Mouse (Mus musculus): ENCODE results near the gene Cep128.
"Not testable (repeated sequence)": the region's sequence is repeated elsewhere in the genome, so short reads cannot be mapped to it uniquely, and the experiment has no call there.

Gene Cep128

DNA sequence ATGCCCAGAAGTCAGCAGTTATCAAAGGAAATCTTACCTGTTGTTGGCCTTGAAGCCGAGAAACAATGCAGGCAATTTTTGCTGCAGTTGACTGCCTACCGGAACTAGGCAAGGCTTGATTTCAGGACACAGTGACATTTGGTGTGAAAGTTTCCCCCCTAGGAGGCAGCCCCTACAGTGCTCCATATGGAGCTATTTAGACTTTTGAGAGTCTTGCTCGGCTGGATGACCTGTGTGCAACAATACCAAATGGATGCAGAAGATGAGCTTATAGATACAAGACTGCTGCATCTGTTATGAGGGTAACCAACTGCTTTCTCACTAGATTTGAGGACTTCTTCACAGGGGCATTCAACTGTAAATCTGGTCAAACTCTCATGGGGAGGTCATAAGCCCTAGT, 331.9 kb downstream of the Cep128 start:
- DNase-seq: peak; percentile 77

DNA sequence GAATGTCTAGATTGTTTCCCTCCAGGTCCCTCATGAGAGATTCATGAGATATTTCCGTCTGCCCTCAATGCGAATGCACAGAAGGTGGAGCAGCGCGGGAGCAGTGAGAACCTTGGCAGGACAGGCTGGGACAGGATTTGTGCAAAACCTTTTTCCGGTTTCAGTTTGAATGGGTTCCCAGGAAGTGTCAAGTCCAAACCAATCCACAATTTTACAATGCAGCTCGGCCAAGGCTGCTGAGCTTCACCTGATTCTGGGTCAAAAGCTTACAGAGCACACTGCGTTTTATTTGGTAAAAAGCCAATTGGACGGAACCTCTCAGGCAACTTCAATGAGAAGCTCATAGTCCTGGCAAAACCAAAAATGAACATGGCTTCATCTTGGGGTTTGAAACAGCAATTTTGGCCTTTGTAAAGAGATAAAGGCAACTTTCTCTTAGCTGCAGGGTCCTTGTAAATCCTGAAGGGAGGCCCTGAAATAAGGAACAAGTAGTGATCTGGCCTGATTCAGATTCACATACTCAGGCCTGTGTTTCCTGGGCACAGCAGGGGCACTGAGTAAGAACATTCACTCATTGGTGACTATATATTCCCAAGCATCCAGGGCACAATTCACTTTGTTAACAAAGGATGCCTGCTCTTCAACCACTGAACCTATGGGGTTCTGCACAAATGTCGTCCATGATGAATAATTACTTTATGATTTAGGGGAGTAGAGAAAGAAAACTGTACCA, 333.4 kb downstream of the Cep128 start:
- peak; percentile 99 for DNase-seq

DNA sequence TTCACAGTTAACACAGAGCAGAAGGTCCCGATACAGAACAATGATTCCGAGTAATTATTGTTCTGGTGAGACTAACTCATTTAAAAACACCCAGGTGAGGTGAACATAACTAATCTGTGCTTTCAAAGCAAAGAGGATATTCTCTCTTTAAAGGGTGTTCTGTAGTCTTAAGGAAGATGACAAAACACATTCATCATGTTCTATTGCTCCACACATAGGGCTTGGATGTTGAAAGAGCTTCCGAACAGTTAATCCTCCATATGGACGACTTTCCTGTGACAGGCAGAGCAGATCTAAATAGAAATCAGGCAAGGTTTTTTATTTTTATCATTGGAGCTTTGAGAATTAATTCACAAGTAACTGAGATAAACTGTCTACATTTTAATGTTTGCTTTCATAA, 342.8 kb downstream of the Cep128 start:
- no peak for DNase-seq

DNA sequence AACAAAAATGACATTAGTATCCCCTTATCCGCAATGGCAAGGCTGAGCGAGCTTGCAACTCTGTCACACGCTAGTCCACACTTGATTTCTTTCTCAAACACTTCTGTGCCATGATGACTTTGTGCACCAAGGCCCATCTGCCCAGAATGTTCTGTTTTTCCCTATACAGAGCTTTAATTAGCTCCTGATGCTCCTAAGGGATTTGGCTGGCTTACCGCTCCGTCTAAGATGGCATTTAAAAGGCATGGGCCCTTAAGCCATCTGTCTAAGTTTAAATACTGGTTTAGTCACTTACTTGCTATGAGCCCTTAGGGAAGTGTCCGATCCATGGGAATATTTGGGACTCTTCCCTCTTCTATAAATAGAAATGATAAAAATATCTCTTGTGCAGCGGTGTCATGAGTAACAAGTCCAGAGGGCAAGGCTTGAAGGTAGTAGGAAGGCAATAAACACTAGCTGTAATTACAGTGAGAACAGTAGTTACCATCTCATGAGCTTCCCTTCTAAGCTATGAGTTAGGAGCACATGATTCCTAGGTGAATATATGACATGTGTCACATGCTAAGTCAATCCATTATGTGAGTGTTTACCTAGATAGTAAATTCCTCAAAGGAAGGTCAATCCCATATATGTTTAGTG, 343.8 kb downstream of the Cep128 start:
- no peak for DNase-seq

DNA sequence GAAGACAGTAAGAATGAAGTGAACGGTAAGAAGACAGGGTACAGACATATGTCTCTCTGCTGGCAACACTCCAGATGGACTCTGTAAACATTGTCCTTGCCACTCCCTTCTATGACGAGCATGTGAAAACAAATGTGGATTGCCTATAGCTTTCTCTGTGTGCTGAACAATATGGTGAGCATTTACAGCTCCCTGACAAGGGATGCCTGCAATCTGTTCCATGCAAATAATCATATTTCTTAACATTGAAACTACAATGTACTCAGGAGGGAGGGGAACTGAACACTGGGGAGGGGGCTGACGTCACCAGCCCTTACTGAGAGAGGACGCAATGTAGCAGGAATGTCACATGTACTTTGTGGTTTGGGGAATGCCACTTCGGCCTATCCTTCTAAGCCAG, 355.1 kb downstream of the Cep128 start:
- no peak for DNase-seq

DNA sequence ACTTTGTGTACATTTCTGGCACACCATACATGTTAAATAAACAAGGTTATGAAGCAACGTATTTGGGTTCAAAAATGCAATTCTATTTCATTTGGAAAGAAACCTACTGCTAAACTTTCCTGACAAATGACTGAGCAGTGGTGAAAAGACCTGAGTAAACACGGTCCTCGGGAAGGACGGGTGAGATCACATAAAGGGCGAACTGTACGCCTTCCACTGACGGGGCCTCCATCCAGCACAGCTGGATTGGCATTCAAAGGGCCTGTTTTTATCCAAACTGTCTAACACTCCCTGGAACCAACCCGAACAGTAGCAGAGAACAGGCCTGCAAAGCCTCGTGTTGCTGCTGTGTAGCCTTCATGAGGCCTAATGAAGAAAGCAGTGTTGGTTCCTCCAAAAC, 356.5 kb downstream of the Cep128 start:
- DNase-seq: no peak

DNA sequence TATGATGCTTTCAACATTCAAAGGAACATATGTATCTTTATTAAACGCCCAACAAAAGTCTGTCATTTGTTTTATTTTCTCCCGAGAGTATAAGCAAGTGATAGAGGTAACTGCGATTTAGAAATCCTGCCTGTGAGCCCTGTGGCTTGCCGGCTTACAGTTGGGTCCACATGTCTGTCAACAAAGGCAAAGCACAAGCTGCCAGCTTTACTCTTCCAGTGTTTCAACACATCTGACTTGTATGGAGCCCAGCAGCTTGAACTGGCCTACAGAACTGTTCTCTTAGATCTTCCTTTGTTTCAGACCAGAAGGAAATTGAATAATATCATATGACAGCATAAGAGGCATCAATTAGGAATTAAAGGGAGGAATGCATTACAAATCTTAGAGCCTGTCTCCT, 357.1 kb downstream of the Cep128 start:
- no peak for DNase-seq

DNA sequence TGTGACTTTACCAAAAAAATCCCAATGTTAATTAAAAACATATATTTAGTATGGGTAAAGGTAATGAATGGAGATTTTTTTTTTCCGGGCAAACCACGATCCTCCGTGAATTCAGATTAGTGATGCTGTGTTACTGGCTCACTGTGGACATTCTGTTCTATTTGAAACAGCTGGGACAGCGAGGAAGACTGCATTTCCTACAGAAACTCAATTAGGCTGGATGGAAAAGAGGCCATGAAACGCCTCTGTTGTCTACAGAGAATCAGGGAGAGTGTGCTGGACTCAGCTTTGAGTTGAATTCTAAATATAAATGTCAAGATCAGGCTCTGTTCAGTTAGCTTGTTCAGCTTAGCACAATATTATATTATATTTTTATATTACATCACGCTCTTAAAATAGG, 369.1 kb downstream of the Cep128 start:
- DNase-seq: no peak

DNA sequence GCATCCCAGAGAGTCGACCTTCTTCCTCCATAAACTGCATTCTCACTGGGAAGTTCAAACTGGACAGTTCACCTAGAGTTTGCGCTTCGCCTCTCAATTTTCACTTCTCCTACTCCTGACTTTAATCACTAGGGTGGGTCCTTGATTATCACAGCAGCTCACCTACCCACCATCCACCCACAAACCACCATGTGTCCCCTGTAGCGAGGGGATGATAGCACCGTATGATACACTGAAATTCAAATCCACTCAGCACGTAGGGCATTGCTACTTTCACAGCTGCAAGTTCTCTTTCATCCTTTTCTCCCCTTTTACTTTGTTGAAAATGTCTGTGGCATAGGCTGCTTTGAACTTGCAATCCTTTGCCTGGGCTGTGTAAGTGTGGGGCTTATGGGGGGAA, 371.2 kb downstream of the Cep128 start:
- no peak for DNase-seq

DNA sequence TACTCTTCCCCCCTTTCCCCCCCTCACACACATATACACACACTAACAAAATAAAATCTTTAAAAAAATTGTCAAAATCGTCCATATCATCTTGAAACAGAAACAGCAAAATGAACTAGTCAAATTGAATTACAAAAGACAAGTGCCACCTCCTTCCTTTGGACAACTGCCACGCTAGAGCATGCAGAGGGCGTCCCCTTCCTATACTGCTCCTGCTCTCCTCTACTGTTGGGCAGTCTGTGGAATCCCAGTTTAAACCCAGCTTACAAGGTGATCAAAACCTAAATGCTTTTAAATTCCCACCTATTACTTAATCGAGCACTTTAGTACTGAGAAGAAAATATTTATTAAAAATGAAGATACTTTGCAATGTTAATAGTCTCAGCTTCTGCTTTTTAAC, 372.0 kb downstream of the Cep128 start:
- DNase-seq: no peak

DNA sequence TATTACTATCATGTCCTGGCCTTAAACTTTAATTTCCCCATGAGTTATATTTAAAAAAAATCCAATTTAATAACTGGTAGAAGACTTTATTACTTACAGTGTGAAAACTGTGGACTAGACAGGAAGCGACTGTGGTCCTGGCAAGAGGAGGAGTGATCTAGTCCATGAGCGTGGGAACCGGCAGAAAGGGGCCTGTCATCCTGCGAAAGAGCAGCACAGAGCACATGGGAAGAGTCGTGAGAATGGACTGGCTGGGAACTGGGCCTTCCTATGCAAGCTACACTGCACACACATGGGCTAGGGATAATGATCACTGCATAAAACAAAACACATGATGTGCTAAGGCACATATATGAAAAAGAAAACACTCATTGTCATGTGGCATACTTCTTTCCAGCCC, 375.5 kb downstream of the Cep128 start:
- DNase-seq: no peak

DNA sequence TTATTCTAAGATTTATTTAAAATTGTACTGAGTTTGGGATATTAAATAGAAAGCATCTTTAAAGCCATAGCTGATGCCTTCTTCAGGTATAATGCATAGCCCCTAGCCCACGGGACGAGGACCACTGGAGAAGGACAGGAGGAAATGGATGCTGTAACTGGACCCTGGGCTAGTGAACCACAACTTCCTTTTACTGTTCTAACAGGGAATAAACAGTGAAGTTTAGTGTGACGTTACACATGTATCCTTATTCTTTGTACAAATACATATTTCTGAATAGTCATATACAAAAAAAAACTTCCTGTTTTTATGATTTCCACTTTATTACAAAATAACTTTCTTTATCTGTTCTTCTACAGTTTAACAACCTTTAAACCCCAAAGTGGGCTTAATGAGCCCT, 376.0 kb downstream of the Cep128 start:
- DNase-seq: no peak

DNA sequence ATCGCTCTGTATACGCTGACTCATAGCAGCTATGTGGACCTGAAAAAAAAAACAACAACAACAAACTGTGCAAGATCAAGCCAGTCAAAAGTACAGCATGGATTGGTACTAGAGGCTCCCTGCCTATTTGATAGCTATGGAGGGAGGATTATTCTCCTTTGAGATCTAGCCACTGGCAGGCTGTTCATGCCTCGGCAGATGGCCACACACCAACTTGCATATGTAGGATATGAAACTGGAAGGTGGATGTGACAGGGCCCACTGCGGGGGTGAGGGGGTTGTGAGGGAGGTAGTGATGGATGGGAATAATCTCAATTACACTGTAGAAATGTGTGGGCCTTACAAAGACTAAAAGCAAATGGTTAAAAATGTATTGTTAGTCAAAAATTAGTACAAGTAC, 386.7 kb downstream of the Cep128 start:
- peak; percentile 12 for DNase-seq

DNA sequence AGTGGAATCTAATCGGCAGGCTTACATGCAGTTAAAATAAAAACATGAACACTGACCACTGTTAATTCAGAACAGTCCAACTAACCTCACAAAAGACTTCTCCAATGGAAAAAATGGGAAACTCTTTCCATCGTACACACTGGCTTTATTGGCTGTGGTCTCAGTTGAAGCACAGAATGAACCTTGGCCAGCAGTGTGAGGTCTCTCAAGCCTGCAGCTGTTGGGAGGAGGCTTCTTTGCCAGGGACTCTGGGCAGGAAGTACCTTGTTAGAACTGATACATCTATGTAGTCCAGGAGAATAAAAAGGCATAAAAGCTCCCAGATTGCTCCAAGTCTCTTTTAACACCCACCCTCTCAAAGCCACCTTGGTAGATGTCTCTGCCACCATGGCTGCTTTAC, 390.9 kb downstream of the Cep128 start:
- DNase-seq: no peak

DNA sequence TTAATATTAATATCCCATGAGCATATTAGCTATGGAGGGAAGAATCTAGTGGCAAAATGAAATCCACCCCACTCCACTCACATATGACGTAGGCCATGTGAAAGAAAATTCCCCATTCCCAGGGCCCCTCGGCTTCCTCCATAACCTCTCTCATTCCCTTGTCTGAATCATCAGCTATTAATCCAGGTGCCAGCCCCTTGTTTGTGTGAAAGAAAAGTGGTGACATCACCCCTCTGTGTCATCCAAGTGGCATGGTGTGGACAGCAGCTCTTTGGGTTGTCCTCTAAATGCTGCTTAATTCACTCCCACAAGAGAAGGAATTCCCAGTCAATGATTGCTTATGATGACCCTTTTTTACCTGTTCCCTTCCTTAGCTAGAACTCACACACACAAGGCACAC, 396.4 kb downstream of the Cep128 start:
- no peak for DNase-seq

DNA sequence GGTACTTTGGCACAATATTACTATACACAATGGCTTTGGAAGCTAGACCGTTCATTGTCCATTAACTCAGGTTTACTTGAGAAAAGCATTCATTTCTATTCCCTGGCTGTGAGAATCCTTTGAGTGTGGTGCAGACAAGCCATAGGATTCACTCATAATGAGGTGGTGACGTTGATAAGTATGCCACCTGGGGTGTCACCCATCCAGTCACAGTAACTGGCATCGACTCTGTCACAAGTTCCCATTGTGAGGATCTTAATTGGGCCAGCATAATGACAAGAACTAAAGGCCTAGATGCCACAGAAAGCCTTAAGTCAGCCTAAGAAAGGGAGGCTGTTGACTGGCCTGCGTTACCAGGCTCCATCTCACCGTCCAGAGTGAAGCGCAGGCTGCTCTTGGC, 396.9 kb downstream of the Cep128 start:
- no peak for DNase-seq

DNA sequence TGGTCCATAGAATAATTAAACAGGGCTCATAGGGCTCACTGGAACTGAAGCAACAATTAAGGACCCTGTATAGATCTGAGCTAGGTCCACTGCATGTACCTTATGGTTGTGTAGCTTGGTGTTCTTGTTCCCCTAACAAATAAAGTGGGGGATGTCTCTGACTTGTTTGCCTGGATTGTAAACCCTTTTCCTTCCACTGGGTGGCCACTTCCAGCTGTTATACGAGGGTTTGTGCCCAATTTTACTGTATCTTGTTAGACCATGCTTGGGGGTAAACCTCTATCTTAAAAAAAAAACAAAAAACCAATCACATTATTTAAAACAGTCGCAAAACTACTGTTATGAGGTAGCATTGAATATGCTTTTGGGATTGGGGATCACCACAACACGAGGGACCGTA, 402.2 kb downstream of the Cep128 start:
- DNase-seq: no peak

DNA sequence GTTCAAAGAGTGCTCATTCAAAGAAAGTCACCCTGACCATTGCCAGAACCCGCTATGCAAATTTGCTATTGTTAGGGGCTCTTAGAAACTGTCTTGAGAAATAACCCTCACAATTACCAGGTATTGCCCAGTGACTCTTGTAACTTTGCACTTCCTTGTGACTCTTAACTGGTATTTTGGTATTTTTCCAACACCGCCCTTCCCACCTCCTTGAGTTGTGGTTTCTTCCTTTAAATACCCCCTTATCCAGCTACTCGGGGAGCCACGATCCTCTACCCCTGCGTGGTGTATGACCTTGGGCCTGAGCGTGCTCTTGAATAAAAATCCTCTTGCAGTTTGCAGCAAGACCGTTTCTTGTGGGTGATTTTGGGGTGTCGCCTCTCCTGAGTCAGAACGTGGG, 407.8 kb downstream of the Cep128 start:
- not testable (repeated sequence) for DNase-seq

DNA sequence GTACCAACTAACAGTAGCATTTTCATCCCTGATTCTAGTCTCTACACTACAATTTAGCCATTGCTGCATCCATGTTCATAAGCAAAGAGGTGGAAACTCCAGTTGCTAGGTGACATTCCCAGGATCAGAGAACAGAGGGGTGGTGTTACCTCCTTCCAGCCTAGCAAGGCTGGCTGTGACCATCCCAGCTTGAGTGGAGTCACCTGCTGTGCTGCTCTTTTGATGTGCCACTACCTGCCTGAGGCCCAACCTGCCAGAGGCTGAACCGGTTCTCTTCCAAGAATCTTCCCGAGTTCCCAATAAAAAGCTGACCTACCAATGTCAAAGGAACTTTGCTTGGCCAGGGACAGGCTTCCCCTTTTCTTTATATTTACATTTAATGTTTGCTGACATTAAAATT, 408.8 kb downstream of the Cep128 start:
- no peak for DNase-seq

DNA sequence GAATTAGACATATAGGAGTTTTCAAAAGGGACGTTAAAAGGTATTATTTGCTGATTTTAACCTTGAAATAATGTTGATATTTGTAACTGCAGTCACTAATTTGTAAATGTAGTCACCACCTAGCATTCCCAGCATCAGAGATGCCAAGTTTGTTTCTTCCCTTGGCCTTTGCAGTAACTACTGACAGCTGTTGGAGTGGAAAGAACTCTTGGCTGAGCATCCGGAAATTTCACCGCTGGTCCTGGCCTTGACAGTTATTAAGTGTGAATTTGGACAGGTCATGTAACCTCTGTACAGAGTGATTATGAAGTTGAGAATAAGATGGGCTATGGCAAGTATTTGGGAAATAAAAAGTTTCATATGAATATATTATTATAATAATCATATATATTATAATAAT, 413.1 kb downstream of the Cep128 start:
- no peak for DNase-seq

DNA sequence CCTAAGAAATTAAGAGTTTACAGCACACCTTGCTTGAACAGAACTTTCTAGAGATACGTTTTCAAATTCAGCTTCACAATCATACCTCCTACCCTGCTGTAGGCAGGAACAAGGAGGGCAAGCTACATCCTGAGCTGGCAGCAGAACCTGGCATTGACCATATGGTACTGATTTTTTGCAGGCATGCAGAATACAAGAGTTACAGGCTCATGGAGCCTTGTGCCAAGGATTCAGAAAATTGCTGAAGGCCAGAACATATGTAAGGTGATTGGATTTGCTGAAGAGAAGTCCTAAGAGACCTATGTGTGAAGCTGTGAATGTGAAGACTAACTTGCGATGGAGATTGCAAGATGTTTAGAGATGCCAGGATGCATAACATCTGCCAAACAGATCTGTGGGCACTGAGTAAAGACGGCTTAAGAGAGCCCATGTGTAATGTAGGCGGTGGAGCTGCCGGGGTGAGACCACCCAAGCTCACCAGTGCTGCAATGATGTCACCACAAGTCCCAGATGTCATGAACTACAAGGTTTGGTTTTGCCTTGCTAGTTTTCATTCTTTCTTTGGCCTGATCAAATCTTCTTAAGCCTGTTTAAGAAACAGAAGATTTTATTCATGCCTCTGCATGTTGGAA, 422.7 kb downstream of the Cep128 start:
- DNase-seq: peak; percentile 93

DNA sequence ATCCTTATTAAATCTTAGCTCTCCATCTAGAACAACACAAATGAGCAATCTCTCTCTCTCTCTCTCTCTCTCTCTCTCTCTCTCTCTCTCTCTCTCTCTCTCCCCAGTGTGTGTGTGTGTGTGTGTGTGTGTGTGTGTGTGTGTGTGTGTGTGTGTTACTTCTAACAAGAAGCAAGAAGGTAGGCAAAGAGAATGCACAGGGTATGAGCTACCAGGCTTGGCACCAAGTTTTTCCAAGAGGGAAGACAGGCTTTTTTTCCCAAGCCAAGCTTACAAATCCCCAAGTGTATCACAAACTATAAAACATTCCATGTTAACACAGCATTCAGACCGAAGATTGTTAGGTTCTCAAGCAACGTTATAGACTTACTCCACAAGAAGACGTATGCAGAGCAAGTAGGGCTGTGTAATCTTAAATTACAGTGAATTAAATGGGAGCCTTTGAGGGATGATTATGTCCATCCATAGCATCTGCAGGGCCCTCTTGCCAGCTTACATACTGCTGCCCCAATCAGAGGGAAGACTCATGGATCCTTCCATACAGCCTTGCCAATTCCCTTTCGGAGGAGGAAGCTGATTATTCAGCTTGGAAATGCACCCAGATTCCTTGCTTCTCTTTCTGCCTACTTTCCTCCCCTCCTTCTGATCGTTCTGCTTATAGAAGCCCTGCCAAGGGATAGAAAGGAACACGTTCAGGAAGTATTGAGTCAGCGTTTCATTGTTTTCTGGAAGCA, 429.3 kb downstream of the Cep128 start:
- no peak for DNase-seq
